Mouse (Mus musculus): ENCODE results near the gene Gtf2a1.
"Not testable (repeated sequence)": the region's sequence is repeated elsewhere in the genome, so short reads cannot be mapped to it uniquely, and the experiment has no call there.

Gtf2a1 gene

DNA sequence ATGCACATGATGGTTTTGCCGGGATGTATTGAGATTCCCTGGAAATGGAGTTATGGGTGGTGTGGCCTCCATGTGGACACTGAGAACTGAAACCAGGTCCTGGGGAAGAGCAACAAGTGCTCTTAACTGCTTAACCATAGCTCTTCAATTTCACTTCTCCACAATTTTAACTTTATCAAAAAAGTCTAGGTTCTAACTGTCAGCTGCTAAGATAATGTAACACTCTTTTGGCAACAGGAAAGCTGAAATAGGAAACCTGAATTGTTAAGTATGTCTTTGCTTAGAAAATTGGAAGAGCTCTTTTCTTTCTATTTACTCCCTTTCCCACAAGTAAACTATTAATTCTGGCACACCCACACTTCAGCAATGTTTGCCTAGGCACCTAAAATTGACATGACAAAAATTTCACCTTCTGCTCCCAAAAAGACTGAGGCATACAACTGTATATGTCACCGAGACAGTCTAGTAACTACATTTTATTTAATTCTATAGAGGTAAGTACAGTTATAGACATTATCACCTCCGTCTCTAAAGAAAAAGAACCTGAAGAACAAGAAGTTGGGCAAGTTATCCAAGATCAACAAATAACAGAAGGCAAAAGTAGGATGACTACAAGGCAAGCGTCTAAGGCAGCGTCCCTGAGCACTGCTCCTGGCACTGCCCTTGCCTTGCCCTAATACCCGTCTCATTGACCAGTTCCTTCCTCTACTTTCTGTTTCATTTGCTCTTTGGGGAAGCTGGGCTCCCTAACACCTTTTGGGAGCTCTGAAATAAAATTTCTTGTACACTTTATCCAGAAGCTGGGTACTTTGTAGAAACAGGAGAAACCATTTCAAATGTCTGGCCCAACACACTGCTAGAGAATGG, 8.8 kb downstream of the Gtf2a1 start:
- DNase-seq (ENCODE audit: low spot score): no peak

DNA sequence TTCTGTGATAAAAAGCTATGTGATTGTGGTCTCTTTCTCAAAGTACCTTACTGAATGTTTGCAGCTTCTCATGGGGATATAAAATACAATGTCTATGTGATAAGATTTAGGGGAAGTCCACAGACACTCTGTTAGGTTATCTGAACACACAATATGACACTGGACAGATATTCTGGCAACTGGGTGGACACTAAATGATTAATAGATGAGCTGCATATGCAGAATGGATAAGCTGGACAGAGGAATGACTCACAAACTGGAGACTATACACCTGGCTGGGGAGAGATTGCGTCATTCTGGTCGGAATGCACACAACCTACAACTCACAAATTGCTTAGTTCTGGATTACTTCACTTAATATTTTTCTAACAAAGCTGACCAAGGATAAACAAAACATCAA, 10.6 kb downstream of the Gtf2a1 start:
- DNase-seq (ENCODE audit: low spot score): no peak

DNA sequence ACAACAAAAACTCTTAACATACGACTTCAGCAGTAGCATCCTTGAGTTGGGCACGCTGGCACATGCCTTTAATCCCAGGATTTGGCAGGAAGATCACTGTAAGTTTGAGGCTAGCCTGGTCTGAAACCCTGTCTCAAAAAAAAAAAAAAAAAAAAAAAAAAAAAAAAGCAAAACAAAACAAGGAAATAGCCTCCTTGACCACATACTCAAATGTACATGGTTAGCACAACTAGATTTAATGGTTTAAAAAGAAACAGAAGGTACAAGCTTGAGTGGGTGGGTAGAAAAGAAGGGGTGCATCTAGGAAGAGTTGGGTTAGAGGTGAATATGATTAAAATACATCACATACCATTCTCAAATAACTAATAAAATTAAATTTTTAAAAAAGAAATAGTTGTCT, 18.6 kb downstream of the Gtf2a1 start:
- DNase-seq (ENCODE audit: low spot score): no peak

DNA sequence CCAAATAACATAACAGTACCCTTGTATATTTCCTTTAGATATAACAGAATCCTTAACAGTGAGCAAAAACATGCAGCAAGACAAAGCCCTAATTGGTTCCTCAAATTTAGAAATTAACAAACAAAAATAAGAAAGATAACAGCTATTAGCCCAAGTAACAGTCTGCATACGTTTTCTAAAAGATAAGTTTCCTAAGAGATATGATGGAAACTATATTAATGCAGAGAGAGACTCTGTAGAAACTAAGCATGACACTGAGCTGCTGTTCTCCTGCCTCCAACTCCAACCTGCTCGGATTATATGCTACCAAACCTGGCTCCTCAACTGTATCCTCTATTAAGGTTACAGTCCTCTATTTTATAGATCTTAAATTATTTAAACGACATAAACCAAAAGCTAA, 21.0 kb downstream of the Gtf2a1 start:
- no peak for DNase-seq (ENCODE audit: low spot score)

DNA sequence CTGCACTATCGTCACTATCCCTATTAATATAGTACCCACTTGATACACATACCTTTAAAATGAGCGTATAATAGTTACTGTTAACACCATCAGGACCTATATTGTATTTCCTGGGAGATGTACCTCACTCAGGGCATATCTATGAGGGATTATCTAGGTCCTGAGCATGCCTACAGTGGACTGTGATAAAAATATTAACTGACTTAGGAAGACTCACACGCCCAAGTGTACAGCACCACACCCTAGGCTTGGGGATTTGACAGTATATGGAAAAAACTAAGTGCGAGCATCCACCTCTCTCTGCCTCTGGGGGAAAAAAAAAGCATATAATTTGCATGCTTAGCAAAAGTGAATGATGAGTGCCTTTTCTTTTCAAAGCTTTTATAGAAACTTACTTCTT, 23.1 kb downstream of the Gtf2a1 start:
- no peak for DNase-seq (ENCODE audit: low spot score)

DNA sequence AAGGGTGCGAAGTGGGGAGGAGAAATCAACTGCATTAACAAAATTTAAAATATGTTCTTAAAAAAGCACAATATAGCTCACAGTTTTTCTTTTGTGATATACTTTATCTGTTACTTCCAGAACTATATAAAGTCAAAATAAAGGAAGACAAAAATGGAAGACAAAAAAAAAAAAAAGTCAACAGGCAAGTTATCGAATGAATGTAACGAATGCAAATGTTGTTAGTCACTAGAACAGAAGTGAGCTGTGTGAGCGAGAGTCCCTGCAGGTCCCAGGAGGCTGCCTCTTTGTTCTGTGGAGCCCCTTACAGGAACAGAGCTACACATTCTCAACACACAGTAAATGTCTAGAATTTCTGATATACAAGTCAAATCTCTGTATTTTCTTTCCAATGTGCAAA, 32.1 kb downstream of the Gtf2a1 start:
- not testable (repeated sequence) for DNase-seq (ENCODE audit: low spot score)

DNA sequence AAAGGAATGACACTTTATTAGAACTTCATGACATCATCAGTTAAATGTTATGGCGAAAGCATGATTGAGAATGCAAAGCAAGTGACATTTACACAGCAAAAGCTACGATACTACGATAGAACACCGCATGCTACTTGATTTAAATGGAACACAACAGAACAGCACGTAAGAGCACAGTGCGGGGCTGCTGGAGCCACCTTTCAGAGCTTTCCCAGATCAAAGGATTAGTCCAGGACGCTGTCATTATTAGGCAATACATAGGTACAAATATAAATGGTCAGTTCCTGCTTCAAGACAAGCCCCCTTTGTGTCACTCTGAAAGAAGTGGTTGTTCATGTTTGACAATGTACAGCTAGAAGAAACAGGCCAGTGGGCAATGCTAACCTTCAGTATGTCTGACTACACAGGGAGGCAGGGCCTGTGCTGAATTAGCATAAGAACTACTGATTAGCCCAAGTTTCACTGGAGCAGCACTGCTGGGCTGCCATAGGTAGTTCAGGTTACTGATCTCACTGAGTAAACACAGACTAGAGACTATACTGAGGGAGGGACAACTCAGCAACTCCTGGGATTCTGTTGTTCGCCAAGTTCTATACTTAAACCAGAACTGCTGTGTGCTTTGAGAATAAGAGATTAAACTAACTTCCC, 32.8 kb downstream of the Gtf2a1 start:
- not testable (repeated sequence) for DNase-seq (ENCODE audit: low spot score)

DNA sequence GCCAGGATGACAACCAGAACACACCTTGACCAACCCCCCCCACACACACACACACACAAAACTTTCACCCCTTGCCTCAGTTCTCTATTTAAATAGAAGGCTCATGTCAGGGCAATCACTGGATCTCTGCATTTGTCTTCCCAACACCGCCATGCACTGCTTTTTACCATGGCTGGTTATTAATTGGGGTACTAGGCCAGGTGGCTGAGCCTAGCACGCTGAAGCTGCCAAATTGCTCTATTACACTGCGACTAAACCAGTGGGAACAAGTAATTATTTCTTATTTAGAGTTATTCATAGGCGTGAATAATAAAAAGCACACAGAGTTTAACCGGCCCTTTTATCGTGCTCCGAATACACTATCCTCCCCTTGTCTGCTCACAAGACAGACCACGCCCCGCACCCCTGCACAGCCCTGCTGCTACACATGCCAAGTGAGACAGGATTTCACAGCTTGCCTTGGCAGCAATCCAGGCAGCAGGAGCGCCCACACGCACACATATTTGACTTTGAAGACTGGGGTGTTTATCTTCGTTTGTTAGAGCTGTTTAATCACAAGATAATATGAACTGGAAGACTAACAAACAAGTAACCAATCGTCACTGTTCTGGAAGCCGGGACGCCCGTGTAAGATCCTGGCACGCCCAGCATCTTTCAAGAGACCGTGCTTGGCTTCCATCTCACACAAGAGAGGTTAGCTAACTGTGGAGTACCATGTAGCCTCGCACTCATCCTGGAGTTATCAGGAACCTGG, 38.3 kb downstream of the Gtf2a1 start:
- peak; percentile 76 for DNase-seq (ENCODE audit: low spot score)

DNA sequence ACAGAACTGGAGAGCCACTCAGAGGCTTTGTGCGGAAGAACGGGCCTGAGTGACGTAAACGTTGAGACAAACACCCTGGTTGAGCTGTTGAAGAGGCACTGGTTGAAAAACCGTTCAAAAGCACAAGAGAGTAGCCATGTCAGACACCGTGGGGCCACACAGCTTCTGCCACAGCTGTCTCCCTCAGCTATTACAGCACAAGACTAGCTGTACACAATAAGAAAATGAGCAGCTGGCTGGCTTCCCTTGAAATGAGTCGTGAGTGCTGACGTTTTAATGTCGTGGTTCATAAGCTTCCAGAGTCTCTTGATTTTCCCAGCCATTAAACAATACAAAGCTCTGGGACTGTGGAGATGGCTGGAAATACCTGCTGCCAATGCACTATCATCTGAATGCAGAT, 40.8 kb downstream of the Gtf2a1 start:
- no peak for DNase-seq (ENCODE audit: low spot score)

DNA sequence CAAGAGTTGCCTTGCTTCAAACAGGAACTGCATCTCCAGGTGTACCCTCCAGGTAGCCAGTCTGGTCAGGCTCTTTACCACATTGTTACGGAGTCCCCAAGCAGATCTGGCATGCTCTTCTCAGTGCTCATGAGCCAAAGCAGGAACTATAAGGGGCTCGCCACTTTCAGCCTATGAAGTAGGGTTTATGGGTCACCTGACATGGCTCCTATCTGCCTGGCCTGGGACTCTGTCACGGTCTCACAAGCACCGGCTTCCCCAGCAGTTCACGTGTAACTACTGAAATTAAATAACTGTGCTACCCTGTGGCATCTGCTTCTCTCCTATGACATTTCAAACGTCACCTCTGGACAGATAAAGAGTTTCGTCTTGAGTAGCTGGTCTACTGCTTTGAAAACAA, 50.1 kb downstream of the Gtf2a1 start:
- no peak for DNase-seq (ENCODE audit: low spot score)

DNA sequence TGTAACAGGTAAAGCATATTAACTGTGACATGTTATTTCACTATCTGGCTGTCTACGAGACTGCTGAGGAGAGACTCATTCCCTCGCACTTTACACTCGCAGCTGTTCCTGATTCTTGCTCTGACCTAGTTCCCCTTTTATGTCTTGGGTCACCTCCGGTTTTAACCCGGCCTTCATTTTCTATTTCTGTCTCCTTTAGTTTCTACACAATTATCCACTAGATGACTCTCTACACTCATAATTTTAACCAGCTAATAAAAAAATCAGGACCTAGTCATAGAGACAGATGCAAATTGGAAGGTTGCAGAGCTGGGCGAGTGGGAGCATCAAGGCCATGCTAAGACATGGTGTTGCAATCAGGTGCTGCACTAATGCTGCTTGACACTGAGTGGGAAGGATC, 55.8 kb downstream of the Gtf2a1 start:
- DNase-seq (ENCODE audit: low spot score): no peak

DNA sequence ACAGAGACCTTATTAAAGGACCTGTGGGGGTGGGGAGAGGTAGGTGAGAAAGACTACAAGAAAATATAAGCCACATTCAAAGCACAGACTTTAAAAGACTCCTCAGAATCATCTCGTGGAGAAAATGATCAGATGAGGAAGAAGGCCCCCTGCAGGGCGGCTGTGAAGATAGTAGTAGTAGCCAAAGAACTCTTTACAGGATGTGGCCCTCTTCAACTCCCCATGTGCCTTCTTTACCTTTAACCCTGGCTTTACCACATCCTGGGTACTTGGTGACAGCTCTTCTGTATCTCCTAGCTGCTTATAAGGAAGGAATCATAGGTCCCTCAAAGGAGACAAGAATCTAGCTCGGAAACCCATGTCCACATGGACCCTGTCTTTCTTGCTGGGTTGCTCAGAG, 66.7 kb downstream of the Gtf2a1 start:
- DNase-seq (ENCODE audit: low spot score): no peak

DNA sequence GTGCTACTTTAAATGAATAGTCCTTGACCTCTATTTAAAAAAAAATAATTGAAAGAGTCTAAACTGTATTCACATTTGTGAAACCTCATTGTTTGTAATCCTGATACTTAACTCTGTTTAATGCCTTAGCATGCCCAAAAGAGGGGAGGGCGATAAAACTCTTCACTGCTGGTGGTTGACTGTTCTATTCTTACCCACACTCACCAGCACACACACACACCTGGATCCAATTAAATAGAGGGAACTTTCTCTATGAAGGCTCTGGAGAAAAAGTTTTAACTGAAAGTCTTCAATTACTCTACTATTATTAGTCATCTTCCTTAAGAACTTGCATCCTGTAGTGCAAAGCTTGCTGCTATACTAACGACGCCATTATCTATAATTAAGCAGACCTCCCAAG, 72.5 kb downstream of the Gtf2a1 start:
- no peak for DNase-seq (ENCODE audit: low spot score)

DNA sequence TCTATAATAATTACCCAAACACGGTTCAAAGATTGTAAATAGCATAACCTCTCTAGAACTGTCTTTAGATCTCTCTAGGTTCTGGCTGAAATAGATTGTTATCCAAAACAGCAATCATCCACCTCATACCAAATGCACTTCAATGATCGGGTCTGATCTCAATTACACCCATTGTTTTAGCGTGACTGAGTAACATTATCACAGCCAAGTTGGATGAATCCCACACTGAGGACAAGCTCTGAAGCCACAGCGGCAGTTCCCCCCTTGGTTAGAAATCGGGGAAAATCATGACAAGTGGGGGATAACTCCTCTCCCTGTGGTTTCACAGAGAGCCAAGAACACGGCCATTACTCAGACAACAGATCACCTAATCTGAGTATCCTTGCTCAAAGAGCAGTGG, 76.3 kb downstream of the Gtf2a1 start:
- no peak for DNase-seq (ENCODE audit: low spot score)

DNA sequence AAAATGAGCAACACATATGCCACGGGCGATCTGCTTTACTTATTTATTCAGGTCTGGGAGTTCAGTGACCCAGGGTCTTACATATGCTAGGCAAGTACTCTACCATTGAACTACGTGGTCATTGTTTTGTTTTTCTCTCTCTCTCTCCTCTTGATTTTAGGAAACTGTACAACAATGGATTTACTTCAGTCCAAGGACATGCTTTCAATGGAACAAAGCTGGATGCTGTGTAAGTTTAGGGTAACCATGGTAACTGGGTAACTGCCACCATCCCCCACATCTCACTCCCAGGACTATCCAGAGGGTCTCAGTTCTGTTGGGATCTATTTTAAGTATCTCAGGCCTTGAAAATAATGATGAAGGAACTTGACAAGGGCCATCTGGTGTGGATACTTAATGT, 78.5 kb downstream of the Gtf2a1 start:
- no peak for DNase-seq (ENCODE audit: low spot score)

Data from testis, postnatal 10 days (tissue).